Mouse (Mus musculus) intestine, embryonic 14.5 days (tissue): ENCODE measurements at regions not wholly inside any gene's neighbourhood (a gene's known extent, or its start where the extent isn't known, plus 50 kb on each side); places are given as distances from the start of the nearest gene placed in this dataset.

ENCODE experiments used
- ATAC-seq: fragments of 200-750 bp; cut with Nextera tagmentation; replicated peaks from 2 replicates; pipeline ENCODE4 v1.8.0; 2017; ENCODE audit warnings: low read depth, moderate number of reproducible peaks, moderate TSS enrichment, moderate library complexity; ENCODE audit not compliant: low FRiP score, low TSS enrichment
- DNase-seq: peaks from one replicate; pipeline ENCODE4 v3.0.0-alpha.2; 2018; ENCODE audit warnings: low spot score
- H3K27ac ChIP-seq: fragments of 300-500 bp; sonication (generic); 2 replicates; pipeline ENCODE4 v1.5.1; 2014; ENCODE audit warnings: low read depth, mild to moderate bottlenecking, control low read depth
- H3K27me3 ChIP-seq: fragments of 300-500 bp; sonication (generic); replicated peaks from 2 replicates; pipeline ENCODE4 v1.6.1; 2014; ENCODE audit warnings: low read length, control low read depth; ENCODE audit not compliant: control insufficient read depth, insufficient read depth
- H3K36me3 ChIP-seq: fragments of 300-500 bp; sonication (generic); 2 replicates; pipeline ENCODE4 v1.6.1; 2014; ENCODE audit warnings: low read length, control low read depth; ENCODE audit not compliant: control insufficient read depth, insufficient read depth
- H3K4me1 ChIP-seq: fragments of 300-500 bp; sonication (generic); replicated peaks from 2 replicates; pipeline ENCODE4 v1.6.1; 2014; ENCODE audit warnings: low read length, control low read depth, mixed read lengths; ENCODE audit not compliant: control insufficient read depth, insufficient read depth
- H3K4me2 ChIP-seq: fragments of 300-500 bp; sonication (generic); 2 replicates; pipeline ENCODE4 v1.6.1; 2014; ENCODE audit warnings: low read length
- H3K4me3 ChIP-seq: fragments of 300-500 bp; sonication (generic); 2 replicates; pipeline ENCODE4 v1.5.1; 2014; ENCODE audit warnings: low read depth, low read length, control low read depth, mixed read lengths
- H3K9ac ChIP-seq: fragments of 300-500 bp; sonication (generic); 2 replicates; pipeline ENCODE4 v1.6.1; 2014; ENCODE audit warnings: mild to moderate bottlenecking, low read length
- H3K9me3 ChIP-seq: fragments of 300-500 bp; sonication (generic); 2 replicates; pipeline ENCODE4 v1.6.1; 2016; ENCODE audit warnings: low read length, control low read depth; ENCODE audit not compliant: control insufficient read depth
- WGBS: fragments of 180-500 bp; shearing (Covaris S2); extraction: QIAGEN DNeasy Blood & Tissue Kit; methylation state at CpG from one replicate; pipeline ENCODE4 v1.1.7; 2014; 5-methylcytosine and 5-hydroxymethylcytosine counted together

- H3K9me3 ChIP-seq, result no peaks in the 10 kb centered on the region
- WGBS, result 83% methylated on average over 15 of the region's 15 CpGs
These were observed 104.2 kb upstream of the Syt6 start for GRCm38 (mm10) chr3:103470586-103471400.

GRCm38 (mm10) chr3:103472598-103472997 lies 102.4 kb upstream of the Syt6 start:
- no peaks in the 10 kb centered on the region for H3K27me3 ChIP-seq
- no peak overlapping the region for H3K27ac ChIP-seq
- no peak overlapping the region for H3K9ac ChIP-seq
- no peaks in the 10 kb centered on the region for H3K9me3 ChIP-seq
- WGBS, result 70% methylated on average over 10 of the region's 10 CpGs
- H3K4me2 ChIP-seq, result no peak overlapping the region
- DNase-seq, result no peak
- no peak overlapping the region for H3K4me3 ChIP-seq
- no peaks in the 10 kb centered on the region for H3K36me3 ChIP-seq
- ATAC-seq, result no peak
- peaks cover 5% of the 10 kb centered on the region; the same call in 1 of the 2 replicates for H3K4me1 ChIP-seq

More at GRCm38 (mm10) chr3:103470586-103471400, 104.2 kb upstream of the Syt6 start:
- ATAC-seq, result no peak
- no peak for DNase-seq
- H3K4me1 ChIP-seq, result peaks cover 5% of the 10 kb centered on the region; the same call in 1 of the 2 replicates
- H3K27ac ChIP-seq, result no peak overlapping the region
- no peaks in the 10 kb centered on the region for H3K27me3 ChIP-seq
- no peak overlapping the region for H3K9ac ChIP-seq
- no peak overlapping the region for H3K4me3 ChIP-seq
- H3K4me2 ChIP-seq, result no peak overlapping the region
- H3K36me3 ChIP-seq, result no peaks in the 10 kb centered on the region

GRCm38 (mm10) chr3:103473336-103473735 lies 101.7 kb upstream of the Syt6 start:
- Histone ChIP-seq H3K4me1 (peaks cover 5% of the 10 kb centered on the region; the same call in 1 of the 2 replicates), H3K36me3 (no peaks in the 10 kb centered on the region), H3K4me3 (no peak overlapping the region), H3K9me3 (no peaks in the 10 kb centered on the region), H3K27ac (peak overlapping the region; percentile 30; the same call in 1 of the 2 replicates), H3K4me2 (no peak overlapping the region), H3K9ac (no peak overlapping the region), H3K27me3 (no peaks in the 10 kb centered on the region)
- DNase-seq (no peak), ATAC-seq (no peak)
- 46% methylated on average over 2 of the region's 2 CpGs for WGBS

- Histone ChIP-seq H3K27me3 (no peaks in the 10 kb centered on the region), H3K4me1 (no peaks in the 10 kb centered on the region), H3K9me3 (no peaks in the 10 kb centered on the region), H3K4me3 (no peak overlapping the region), H3K36me3 (no peaks in the 10 kb centered on the region), H3K27ac (no peak overlapping the region), H3K4me2 (no peak overlapping the region), H3K9ac (no peak overlapping the region)
- no peak for ATAC-seq
- WGBS, result 64% methylated on average over 2 of the region's 2 CpGs
- DNase-seq, result no peak
These were observed 95.0 kb upstream of the Syt6 start for GRCm38 (mm10) chr3:103479845-103480543.

- ATAC-seq, result no peak
- Histone ChIP-seq H3K4me3 (no peak overlapping the region), H3K4me1 (no peaks in the 10 kb centered on the region), H3K9me3 (no peaks in the 10 kb centered on the region), H3K27me3 (no peaks in the 10 kb centered on the region), H3K36me3 (no peaks in the 10 kb centered on the region), H3K27ac (no peak overlapping the region), H3K9ac (no peak overlapping the region), H3K4me2 (no peak overlapping the region)
- WGBS, result 66% methylated on average over 7 of the region's 7 CpGs
- no peak for DNase-seq
These were observed 94.4 kb upstream of the Syt6 start for GRCm38 (mm10) chr3:103480676-103481075.

- Histone ChIP-seq H3K9ac (no peak overlapping the region), H3K36me3 (no peaks in the 10 kb centered on the region), H3K4me2 (no peak overlapping the region), H3K4me3 (no peak overlapping the region), H3K9me3 (no peaks in the 10 kb centered on the region), H3K4me1 (no peaks in the 10 kb centered on the region), H3K27me3 (no peaks in the 10 kb centered on the region), H3K27ac (no peak overlapping the region)
- ATAC-seq (no peak), DNase-seq (no peak)
- WGBS, result 97% methylated on average over 2 of the region's 2 CpGs
These were observed 91.7 kb upstream of the Syt6 start for GRCm38 (mm10) chr3:103483316-103483715.

GRCm38 (mm10) chr3:103483762-103484161 lies 91.3 kb upstream of the Syt6 start:
- no peaks in the 10 kb centered on the region for H3K36me3 ChIP-seq
- DNase-seq, result no peak
- no peak overlapping the region for H3K4me2 ChIP-seq
- 87% methylated on average over 3 of the region's 3 CpGs for WGBS
- H3K4me1 ChIP-seq, result no peaks in the 10 kb centered on the region
- no peak for ATAC-seq
- H3K4me3 ChIP-seq, result no peak overlapping the region
- no peaks in the 10 kb centered on the region for H3K9me3 ChIP-seq
- no peaks in the 10 kb centered on the region for H3K27me3 ChIP-seq
- no peak overlapping the region for H3K9ac ChIP-seq
- H3K27ac ChIP-seq, result no peak overlapping the region

- WGBS, result 75% methylated on average over 4 of the region's 4 CpGs
- Histone ChIP-seq H3K4me2 (no peak overlapping the region), H3K27ac (no peak overlapping the region), H3K9me3 (no peaks in the 10 kb centered on the region), H3K4me3 (no peak overlapping the region), H3K36me3 (no peaks in the 10 kb centered on the region), H3K27me3 (no peaks in the 10 kb centered on the region), H3K9ac (no peak overlapping the region), H3K4me1 (no peaks in the 10 kb centered on the region)
- no peak for ATAC-seq
- no peak for DNase-seq
These were observed 85.2 kb upstream of the Syt6 start for GRCm38 (mm10) chr3:103489786-103490185.
